Mouse (Mus musculus): ENCODE data around the gene Prrt2. TPM values are rescaled to one million over a fixed set of nuclear protein-coding genes. Genes with fewer than 3 reads are reported as not detected.
A peak's percentile ranks its signal among the peaks of the same experiment; 100 is the strongest.

The Prrt2 gene
- total and polyA plus RNA-seq, 3 experiments, result 0.12 to 1.4 TPM; not detected in 1

- Histone ChIP-seq H3K9me3 (replicated peaks; ENCODE audit: insufficient read depth, low read length) (no peaks in the 10 kb centered on the region), H3K4me3 (ENCODE audit: control insufficient read depth in 1 of 2, insufficient read depth in 1 of 2, low read depth in 2 of 2, low read length in 2 of 2) (no peak overlapping the region), H3K36me3 (ENCODE audit: control insufficient read depth in 1 of 2, insufficient read depth in 2 of 2, low read length in 2 of 2) (peaks cover 0 to 16% of the 10 kb centered on the region in 2 experiments; a peak in 2 of 4 replicates), H3K9ac (ENCODE audit: control insufficient read depth, low read depth, low read length, poor library complexity, severe bottlenecking) (no peak overlapping the region; the same call in 1 of the 2 replicates), H3K4me1 (ENCODE audit: control insufficient read depth in 1 of 2, insufficient read depth in 2 of 2, low read length in 2 of 2) (peaks cover 0 to 15% of the 10 kb centered on the region in 2 experiments; a peak in 3 of 4 replicates), H3K27me3 (ENCODE audit: control insufficient read depth in 1 of 2, insufficient read depth in 2 of 2, low read length in 2 of 2) (no peaks in the 10 kb centered on the region), H3K27ac (ENCODE audit: control insufficient read depth, low read depth, low read length) (no peak overlapping the region), H3K79me2 (ENCODE audit: control insufficient read depth, insufficient read depth, low read length, poor library complexity) (peaks cover 36% of the 10 kb centered on the region)
- DNase-seq (ENCODE audit: low read depth, low spot score), result no peak
- TF ChIP-seq KAT2A (conservative IDR thresholded peaks at IDR 0.05; ENCODE audit: low read depth, low read length) (no peak), HCFC1 (IDR thresholded peaks at IDR 0.05; ENCODE audit: low read depth, low read length) (no peak), BHLHE40 (IDR thresholded peaks at IDR 0.05; ENCODE audit: borderline replicate concordance, low read depth, low read length) (no peak), CHD2 (IDR thresholded peaks at IDR 0.05; ENCODE audit: low read length) (no peak), UBTF (IDR thresholded peaks at IDR 0.05; ENCODE audit: borderline replicate concordance, insufficient read depth, low read depth, low read length) (no peak), TCF12 (IDR thresholded peaks at IDR 0.05; ENCODE audit: low read depth, low read length) (no peak), RCOR1 (IDR thresholded peaks at IDR 0.05; ENCODE audit: low read depth, low read length) (no peak), POLR2AphosphoS5 (IDR thresholded peaks at IDR 0.05; ENCODE audit: borderline replicate concordance, low read depth, low read length) (no peak), TBP (IDR thresholded peaks at IDR 0.05; ENCODE audit: low read depth, low read length) (no peak), USF2 (IDR thresholded peaks at IDR 0.05; ENCODE audit: borderline replicate concordance in 1 of 2, insufficient read depth in 1 of 2, low read depth in 1 of 2, low read length in 2 of 2) (no peak)
Observed at GRCm38 (mm10) chr7:127014993-127015392, 6.0 kb downstream of the Prrt2 start.

- H3K27me3 ChIP-seq (ENCODE audit: control insufficient read depth in 1 of 2, insufficient read depth in 2 of 2, low read length in 2 of 2), result no peaks in the 10 kb centered on the region
- H3K9ac ChIP-seq (ENCODE audit: control insufficient read depth, low read depth, low read length, poor library complexity, severe bottlenecking), result peak within 1 kb of the TSS; percentile 83
- H3K4me1 ChIP-seq (ENCODE audit: control insufficient read depth in 1 of 2, insufficient read depth in 2 of 2, low read length in 2 of 2), result peaks cover 0 to 19% of the 10 kb centered on the region in 2 experiments; a peak in 3 of 4 replicates
- DNase-seq (ENCODE audit: low read depth, low spot score), result peak; percentile 82
- H3K36me3 ChIP-seq (ENCODE audit: control insufficient read depth in 1 of 2, insufficient read depth in 2 of 2, low read length in 2 of 2), result peaks cover 0 to 19% of the 10 kb centered on the region in 2 experiments; a peak in 2 of 4 replicates
- H3K79me2 ChIP-seq (ENCODE audit: control insufficient read depth, insufficient read depth, low read length, poor library complexity), result peaks cover 36% of the 10 kb centered on the region
- no peaks in the 10 kb centered on the region for H3K9me3 ChIP-seq (replicated peaks; ENCODE audit: insufficient read depth, low read length)
- peak within 1 kb of the TSS; percentile 94 to 99 for H3K4me3 ChIP-seq (ENCODE audit: control insufficient read depth in 1 of 2, insufficient read depth in 1 of 2, low read depth in 2 of 2, low read length in 2 of 2)
- peak within 1 kb of the TSS; percentile 70 for H3K27ac ChIP-seq (ENCODE audit: control insufficient read depth, low read depth, low read length)
- TF ChIP-seq MYB (IDR thresholded peaks at IDR 0.05; ENCODE audit: low read depth, low read length) (no peak), USF2 (IDR thresholded peaks at IDR 0.05; ENCODE audit: borderline replicate concordance in 1 of 2, insufficient read depth in 1 of 2, low read depth in 1 of 2, low read length in 2 of 2) (no peak), POLR2A (IDR thresholded peaks at IDR 0.05; ENCODE audit: control insufficient read depth in 1 of 2, insufficient read depth in 1 of 2, low read depth in 1 of 2, low read length in 2 of 2, poor library complexity in 1 of 2) (peak in 1 of 2 experiments; percentile 56; a peak in 1 of 4 replicates), CHD1 (IDR thresholded peaks at IDR 0.05; ENCODE audit: low read depth, low read length) (no peak), TBP (IDR thresholded peaks at IDR 0.05; ENCODE audit: low read depth, low read length) (0 out of 2 replicates have a peak, but pooled peaks have one; percentile 18), POLR2AphosphoS5 (IDR thresholded peaks at IDR 0.05; ENCODE audit: borderline replicate concordance, low read depth, low read length) (no peak), EP300 (IDR thresholded peaks at IDR 0.05; ENCODE audit: low read depth in 1 of 2, low read length in 2 of 2) (no peak), UBTF (IDR thresholded peaks at IDR 0.05; ENCODE audit: borderline replicate concordance, insufficient read depth, low read depth, low read length) (no peak), MXI1 (IDR thresholded peaks at IDR 0.05; ENCODE audit: low read depth, low read length) (peak; percentile 74), ZC3H11A (IDR thresholded peaks at IDR 0.05; ENCODE audit: low read depth, low read length) (no peak), ZMIZ1 (IDR thresholded peaks at IDR 0.05; ENCODE audit: low read depth, low read length) (peak; percentile 57; the same call in 1 of the 2 replicates), NRF1 (IDR thresholded peaks at IDR 0.05; ENCODE audit: insufficient read depth, low read depth, low read length, poor library complexity, severe bottlenecking) (no peak), MYC (IDR thresholded peaks at IDR 0.05; ENCODE audit: low read depth, low read length) (no peak), RAD21 (IDR thresholded peaks at IDR 0.05; ENCODE audit: low read depth, low read length) (no peak), SMC3 (IDR thresholded peaks at IDR 0.05; ENCODE audit: low read depth, low read length) (peak; percentile 12; the same call in 1 of the 2 replicates), RCOR1 (IDR thresholded peaks at IDR 0.05; ENCODE audit: low read depth, low read length) (no peak), HCFC1 (IDR thresholded peaks at IDR 0.05; ENCODE audit: low read depth, low read length) (peak; percentile 77), MEF2A (IDR thresholded peaks at IDR 0.05; ENCODE audit: extremely low read depth, insufficient replicate concordance, low read depth, low read length, poor library complexity, severe bottlenecking) (no peak), ETS1 (IDR thresholded peaks at IDR 0.05; ENCODE audit: low read depth, low read length) (no peak), CTCF (IDR thresholded peaks at IDR 0.05 in 2 of 3, conservative IDR thresholded peaks at IDR 0.05 in 1 of 3; ENCODE audit: control insufficient read depth in 1 of 3, insufficient read depth in 1 of 3, low read depth in 2 of 3, low read length in 3 of 3, poor library complexity in 1 of 3, severe bottlenecking in 1 of 3) (no peak), JUND (IDR thresholded peaks at IDR 0.05; ENCODE audit: low read depth, low read length) (no peak), SIN3A (IDR thresholded peaks at IDR 0.05; ENCODE audit: low read length) (peak; percentile 94), BHLHE40 (IDR thresholded peaks at IDR 0.05; ENCODE audit: borderline replicate concordance, low read depth, low read length) (no peak), GABPA (IDR thresholded peaks at IDR 0.05; ENCODE audit: low read depth, low read length) (no peak), MAFK (IDR thresholded peaks at IDR 0.05; ENCODE audit: borderline replicate concordance, low read depth, low read length) (no peak)
Observed at GRCm38 (mm10) chr7:127014320-127014719, 6.7 kb downstream of the Prrt2 start, which contains the start of gene Mvp. TSS of gene Mvp (minus strand) at chr7:127014621.

All from MEL (cell line).